Mouse (Mus musculus) gastrocnemius, adult 8-10 months (tissue): Measurements from ENCODE around the gene BC049715. TPM values are rescaled to one million over a fixed set of nuclear protein-coding genes. Genes with fewer than 3 reads are reported as not detected.
"Not testable (repeated sequence)": the region's sequence is repeated elsewhere in the genome, so short reads cannot be mapped to it uniquely, and the experiment has no call there.

Source experiments
- DNase-seq, 2 experiments: peaks; one replicate each; pipeline ENCODE4 v3.0.0; 2022; ENCODE audit warnings: low spot score in 2 of 2
- total RNA-seq, 4 experiments: library from RNA; stranded (reverse); gene quantifications; 2 replicates each; pipeline ENCODE4 v1.2.4; 2022

BC049715 gene
- total RNA-seq = under 1 TPM in 2 of 4 experiments, not detected in 2; 0.07 to 0.08 TPM

DNA sequence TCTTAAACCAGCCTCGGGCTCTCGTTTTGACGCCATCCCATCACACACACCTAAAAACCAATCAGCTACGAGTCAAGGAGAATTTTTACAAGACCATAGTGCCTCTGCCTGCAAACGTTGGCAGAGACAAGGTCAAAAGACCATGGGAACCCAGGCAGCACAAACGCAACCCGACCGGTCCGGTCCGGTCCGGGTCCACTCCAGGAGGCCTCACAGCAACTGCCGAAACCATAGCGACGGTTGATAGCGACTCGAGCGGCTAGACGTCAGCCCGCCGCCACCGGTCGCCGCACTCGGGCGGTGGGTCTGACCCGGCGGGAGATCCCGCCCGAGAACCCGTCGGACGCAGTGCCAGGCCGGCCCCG, at the start of gene BC049715:
Gene BC049715, plus strand, starts transcription at position 111 of the 365 bp plus-strand sequence.
- no peak for DNase-seq

DNA sequence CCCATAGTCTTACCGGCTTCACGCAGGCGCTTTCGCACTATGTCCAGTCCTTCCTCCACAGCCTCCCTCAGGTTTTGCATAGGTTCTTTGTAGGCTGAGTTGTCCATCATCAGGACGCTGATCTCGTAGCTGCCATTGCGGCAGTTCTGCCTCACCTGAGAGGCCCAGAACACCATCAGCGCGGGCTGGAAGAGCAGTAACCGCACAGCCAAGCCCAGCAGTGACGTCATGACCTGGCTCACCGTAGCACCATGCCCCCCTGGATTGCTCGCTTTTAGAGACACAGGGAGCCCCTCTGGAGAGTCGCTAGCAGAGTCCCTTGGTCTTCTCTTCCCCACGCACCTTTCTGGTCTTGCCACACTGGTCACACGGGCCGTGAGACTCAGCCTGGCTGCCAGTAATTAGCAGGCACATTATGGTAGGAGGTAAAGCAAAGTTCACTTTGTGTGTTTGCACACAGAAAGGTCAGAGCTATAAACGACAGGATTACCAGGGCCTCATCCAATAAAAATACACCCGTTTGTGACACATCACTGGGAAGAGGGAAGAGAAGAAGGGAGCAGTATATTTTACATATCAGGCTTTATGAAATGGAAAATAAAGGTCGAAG, 45.9 kb upstream of the BC049715 start, which contains the start of gene Gucy2c:
Gene Gucy2c, minus strand, starts transcription at position 389 of the 610 bp plus-strand sequence.
- DNase-seq = no peak

GRCm38 (mm10) chr6:136782146-136782545, 45.3 kb upstream of the BC049715 start:
- DNase-seq = no peak

DNA sequence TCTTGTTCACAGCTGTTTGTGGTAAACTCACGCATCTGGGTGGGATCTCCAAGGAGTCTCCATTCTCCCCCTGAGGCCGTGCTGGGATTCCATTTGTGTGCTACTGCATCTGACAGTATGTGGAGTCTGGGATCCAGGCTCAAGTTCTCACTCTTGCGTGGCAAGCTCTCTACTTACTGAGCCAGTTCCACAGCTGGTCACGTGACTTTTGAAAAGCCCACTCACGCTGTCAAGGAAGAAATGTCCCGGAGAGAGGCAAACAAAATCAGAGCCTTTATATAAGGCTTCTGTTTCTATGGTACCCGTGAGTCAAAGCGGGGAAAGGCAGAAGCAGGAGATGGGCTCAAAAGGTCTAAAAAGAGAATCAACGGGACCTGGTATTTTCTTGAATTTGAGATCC, 44.7 kb upstream of the BC049715 start:
- DNase-seq = no peak

DNA sequence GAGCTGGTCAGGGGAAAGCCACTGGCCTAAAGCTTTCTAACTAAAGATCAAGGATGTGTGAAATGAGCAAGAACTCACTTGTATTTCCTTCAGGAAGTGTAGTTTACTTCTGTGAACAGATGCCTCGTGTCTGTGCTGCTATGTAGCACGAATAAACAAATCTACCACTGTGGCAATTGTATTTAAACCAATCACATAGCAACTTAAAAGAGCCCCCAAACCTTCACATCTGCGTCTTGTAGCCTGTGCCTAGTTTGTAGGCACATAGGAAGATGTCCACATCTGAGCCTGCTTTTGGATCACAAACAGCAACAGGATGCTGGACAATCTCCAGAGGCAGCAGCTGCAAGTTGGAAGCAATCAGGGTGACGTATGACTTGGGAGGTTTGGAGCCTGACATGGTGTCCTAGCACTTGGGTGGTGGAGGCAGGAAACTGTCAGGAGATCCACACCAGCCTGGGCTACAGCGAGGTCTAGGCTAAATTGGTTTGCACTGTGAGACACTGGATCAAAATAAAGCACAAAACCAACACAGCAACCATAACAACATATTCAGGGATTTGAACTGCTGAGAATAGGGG, 37.9 kb upstream of the BC049715 start:
- DNase-seq = peak; percentile 31 to 37

DNA sequence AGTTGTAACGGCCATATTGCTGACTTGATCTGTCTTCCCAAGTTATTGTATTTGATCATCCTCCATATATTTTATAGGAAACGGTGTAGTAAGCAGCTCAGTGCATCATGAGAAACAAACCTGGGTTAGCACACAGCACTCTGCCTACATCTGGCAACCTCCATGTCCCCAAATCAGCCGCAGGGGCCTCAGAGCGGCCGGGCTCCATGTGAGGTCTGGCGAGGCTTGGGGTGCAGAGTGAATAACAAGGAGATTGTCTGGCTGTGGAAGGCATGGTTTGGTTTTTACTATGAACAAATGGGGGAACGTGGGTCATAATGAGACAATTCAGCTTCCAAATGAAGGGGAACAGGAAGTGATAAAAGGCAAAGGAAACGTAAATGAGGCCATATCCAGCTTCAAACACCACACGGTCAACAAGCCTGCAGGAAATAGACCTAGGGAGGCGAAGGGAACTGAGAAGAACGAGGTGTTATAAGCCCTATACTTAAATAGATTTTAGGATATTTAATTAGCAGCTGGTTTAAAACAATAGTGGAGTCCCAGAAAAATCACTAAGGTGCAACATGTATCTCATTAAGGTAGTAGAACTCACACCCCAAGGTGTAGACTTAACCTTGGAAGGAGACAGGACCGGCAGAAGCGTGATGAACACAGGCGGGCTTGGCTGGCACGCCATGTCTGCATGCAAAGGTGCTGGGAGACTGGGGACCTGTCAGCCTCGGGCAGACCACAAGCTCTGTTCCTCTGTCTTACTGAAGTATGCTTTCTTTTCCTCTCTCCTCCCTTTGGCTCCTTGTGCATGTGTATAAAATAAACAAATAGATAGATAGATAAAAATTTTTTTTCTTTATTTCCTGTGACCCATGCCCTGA, 34.3 kb upstream of the BC049715 start:
- no peak for DNase-seq

GRCm38 (mm10) chr6:136793831-136794525, 33.4 kb upstream of the BC049715 start:
- DNase-seq = no peak

DNA sequence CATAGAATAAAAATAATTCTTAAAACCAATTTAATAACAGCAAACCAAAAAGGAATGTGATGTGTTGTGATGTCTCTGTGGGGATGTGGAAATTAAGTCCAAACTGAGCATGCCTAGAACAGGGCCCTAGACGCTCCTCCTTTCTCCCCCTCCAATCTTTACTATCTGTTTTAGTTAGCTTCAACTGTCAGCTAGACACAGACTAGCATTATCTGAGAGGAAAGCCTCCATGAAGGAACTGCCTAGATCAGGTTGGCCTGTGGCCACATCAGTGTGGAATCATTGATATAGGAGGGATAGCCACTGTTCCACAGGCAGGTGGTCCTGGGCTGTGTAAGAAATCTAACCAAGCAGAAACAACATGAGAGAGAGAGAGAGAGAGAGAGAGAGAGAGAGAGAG, 32.3 kb upstream of the BC049715 start:
- DNase-seq = no peak

- no peak for DNase-seq
Measured at GRCm38 (mm10) chr6:136795850-136796249, 31.6 kb upstream of the BC049715 start.

GRCm38 (mm10) chr6:136797874-136798693, 29.3 kb upstream of the BC049715 start:
- DNase-seq = not testable (repeated sequence)

DNA sequence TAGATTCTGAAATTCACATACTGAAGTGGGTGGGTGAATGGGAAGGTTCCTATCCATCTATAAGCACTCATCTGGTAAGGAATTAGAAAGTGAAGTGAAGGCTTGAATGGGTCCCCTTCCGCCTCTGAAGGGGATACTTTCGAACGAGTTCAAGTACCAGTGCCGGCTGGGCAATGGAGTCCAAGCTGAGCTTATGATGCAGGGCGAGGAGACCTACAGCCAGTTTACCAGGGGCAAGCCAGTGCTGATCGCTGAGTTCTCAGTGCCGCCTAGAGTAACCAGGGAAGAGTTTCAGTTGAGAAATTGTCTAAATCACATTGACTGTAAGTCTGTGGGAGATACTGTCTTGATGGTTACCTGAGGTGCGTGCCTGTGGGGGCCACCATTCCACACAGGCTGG, 26.7 kb upstream of the BC049715 start:
- no peak for DNase-seq

DNA sequence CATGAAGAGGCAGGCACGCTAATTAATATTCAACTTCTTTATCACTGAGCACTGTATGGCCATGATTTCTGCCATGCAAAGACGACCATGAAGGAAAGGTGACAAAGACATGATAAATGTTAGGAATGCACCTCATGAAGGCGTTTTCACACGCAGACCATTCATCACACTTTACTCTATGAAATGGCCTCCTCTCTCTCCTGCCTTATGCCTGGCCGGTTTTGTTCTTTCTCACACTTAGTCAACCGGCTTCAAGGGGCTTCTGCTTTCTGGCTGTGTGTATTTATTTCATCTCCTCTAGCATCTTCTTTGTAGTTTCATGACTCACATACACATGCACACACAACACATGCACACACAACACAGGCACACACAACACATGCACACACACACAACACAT, 26.2 kb upstream of the BC049715 start:
- no peak for DNase-seq

DNA sequence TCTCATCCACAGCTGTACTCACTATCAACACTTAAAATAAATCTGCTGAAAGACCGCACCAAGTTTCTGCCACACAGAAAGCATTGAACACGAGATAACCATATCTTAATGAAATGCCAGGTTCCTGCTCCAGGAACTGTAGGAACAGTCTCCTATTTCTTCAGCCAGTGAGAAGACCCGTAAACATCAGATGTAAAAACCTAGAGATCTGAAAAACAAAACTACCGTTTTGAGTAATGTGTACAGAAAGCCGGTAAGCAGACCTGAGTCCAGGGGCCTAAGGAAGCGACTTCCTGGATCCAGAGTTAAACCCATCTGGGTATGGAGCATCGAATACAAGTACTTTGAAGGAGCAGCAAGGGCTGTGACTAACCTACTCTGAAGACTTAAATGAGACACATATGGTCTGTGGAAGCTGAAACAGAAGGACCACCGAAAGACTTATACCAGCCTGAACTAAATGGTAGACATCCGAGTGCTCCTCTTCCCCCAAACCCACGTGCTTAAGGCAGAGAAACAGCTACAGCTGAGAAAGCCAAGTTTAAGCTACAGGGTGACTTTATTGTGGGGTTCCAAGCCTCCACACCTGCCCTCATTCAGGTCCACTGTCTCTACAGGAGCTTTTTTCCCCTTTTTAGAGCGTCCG, 24.2 kb upstream of the BC049715 start:
- no peak for DNase-seq

DNA sequence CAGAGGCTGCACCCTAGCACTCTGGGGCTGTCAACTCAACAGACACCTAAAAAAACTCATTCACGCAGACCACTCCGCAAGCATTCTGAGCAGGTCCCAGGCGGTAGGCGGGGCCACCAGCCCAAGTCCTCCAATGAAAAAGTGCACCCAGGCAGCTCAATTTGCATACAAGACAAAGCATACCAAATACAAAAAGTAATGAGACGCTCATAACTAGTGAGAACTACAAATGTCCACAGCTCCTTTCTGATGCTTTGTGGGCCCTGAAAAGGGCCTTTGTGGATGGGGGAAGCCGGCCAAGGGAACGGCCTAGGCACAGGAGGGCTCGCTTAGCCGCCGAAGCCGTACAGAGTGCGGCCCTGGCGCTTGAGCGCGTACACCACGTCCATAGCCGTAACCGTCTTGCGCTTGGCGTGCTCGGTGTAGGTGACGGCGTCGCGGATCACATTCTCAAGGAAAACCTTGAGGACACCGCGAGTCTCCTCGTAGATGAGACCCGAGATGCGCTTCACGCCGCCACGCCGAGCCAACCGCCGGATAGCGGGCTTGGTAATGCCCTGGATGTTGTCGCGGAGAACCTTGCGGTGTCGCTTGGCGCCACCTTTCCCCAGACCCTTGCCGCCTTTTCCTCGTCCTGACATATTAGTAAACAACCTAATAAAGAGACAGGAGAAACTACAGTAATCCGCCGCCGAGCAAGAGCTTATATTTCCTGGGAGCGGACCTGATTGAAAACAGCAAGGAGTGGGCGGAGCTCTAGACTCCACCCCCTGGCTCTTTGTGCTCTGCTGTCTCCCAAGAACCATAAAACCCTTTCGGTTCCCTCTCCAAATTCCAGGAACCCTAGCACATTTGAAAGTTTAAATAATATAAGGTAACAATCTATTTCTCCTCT, 23.4 kb upstream of the BC049715 start, which contains the start of gene Hist4h4:
Gene Hist4h4, minus strand, starts transcription at position 677 of the 895 bp plus-strand sequence.
- DNase-seq = peak; percentile 93 to 96

GRCm38 (mm10) chr6:136804705-136805408, 22.6 kb upstream of the BC049715 start:
- no peak for DNase-seq

- DNase-seq = no peak
Measured at GRCm38 (mm10) chr6:136805409-136805775, 22.0 kb upstream of the BC049715 start.

DNA sequence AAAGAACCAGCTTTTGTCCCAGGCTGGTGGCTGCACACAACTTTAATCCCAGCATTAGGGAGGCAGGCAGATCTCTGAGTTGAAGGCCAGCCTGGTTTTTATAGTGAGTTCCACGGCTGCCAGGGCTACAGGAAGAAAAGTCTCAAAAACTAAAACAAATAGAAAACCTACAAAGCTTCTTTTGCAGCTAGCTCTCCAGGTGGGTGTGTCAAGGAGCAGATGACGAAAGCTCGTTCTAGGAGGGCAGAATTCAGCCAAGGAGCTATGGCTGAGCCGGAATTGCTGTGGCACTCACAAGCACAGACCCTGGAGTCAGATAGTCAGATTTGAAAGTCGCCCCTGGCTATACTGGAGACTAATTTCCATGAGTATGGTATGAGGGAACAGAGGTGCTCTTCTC, 20.6 kb upstream of the BC049715 start:
- no peak for DNase-seq

DNA sequence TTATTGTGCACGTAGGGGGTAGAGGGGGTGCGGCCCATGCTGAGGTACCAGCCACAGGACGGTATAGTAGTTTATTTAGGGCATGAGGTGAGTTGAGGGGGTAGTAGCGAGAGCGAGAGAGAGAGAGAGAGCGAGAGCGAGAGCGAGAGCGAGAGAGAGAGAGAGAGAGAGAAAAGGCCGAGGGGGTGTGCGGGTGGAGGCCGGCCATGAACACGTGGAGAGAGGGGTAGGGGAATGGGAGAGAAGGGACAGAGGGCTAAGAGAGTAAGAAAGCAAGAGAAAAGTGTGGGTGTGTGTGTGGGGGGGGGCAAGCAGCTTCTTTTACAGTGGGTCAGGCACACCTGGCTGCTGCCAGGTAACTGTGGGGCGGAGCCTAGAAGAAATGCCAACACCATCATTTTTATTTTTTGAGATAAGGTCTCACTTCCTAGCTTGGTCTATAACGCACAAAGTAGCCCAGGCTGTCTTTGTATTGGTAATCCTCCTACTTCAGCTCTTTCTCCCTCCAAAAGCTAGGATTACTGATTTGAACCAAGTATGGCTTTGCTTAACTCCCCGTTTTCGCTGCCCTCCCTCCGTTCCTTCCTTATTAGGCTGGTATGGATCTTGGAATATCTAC, 19.9 kb upstream of the BC049715 start:
- DNase-seq = no peak
